Mouse (Mus musculus): ENCODE data around the gene Ppp2r1b. TPM values are rescaled to one million over a fixed set of nuclear protein-coding genes. Genes with fewer than 3 reads are reported as not detected.
"Not testable (repeated sequence)": the region's sequence is repeated elsewhere in the genome, so short reads cannot be mapped to it uniquely, and the experiment has no call there.

Gene Ppp2r1b
- 10 to 100 TPM; 13.5 to 19.2 (median 16.8) TPM for total RNA-seq (2022)

DNA sequence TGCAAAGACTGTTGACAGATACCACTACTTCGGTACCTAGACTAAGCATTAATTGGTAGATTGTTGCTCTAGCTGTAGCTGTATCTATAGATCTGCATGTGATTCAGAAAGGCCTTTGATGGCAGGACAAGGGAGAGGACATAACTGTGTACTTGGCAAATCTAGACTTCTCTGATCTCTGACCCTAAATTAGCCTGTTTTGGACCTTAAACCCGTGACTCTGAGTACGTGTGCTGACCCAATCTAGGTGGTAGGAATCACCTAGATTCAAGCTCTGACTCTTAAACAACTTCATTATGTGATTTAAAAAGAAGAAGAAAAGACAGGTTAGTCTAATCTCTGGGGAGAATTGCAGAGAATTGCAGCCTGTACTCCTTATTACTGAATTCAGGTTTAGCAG, at the start of gene Ppp2r1b:
Gene Ppp2r1b (plus strand): TSS at position 221 of the 400 bp plus-strand sequence.
- no peak for DNase-seq (ENCODE audit: low spot score in 2 of 2)

DNA sequence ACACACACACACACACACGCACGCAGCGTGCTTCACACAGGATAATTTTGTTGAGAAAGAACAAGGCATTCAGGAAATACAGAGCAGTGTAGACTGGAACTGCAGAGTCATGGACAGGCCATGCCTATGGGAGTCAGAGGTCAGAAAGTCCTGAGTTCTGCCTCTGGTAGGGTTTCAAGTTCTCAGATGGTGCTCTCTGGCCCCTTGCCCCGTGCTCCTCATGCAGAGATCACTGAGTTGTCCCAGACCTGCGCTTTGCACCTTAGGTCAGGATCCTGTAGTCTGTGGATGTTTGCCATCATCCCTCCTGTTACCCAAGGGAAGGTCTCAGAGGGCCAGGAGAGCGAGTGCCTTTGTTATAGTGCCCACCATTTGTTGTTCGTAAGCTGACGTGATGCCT, 48.3 kb upstream of the Ppp2r1b start:
- DNase-seq (ENCODE audit: low spot score in 2 of 2) = no peak

DNA sequence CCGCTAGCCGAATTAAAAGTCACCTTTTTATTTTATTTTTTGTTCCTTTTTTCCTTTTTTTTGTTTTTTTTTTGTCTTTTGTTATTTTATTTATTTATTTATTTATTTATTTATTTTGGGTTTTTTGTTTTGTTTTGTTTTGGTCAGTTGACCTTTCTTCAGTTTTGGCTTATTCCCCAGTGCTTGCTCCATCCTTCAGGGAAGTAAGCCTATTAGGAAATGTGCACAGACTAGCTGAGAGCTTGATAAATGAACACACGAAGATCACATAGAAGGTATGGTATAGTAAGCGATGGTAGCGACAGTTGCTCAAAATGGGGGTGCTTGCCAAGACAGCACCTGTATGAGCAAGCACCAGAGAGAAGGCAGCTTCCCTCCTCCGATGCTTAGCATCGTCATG, 47.5 kb upstream of the Ppp2r1b start:
- no peak for DNase-seq (ENCODE audit: low spot score in 2 of 2)

DNA sequence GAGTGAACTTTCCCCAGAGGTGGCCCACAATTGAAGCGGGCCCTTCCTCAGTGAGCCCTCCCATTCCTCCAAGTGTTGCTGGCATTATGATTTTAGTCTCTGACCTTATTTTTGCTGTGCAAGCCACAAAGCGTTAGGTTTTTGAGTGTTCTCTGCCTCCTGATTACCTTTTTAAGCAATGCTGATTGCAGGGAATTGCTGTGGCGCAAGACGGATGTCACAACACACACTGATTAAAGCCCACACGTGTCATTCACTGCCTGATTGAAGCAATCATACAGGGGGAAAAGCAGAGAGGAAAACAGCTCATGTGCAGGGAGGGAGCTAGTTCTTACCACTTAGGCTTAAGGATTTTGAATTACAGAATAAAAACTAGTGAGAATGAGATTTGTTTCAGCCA, 46.7 kb upstream of the Ppp2r1b start:
- no peak for DNase-seq (ENCODE audit: low spot score in 2 of 2)

DNA sequence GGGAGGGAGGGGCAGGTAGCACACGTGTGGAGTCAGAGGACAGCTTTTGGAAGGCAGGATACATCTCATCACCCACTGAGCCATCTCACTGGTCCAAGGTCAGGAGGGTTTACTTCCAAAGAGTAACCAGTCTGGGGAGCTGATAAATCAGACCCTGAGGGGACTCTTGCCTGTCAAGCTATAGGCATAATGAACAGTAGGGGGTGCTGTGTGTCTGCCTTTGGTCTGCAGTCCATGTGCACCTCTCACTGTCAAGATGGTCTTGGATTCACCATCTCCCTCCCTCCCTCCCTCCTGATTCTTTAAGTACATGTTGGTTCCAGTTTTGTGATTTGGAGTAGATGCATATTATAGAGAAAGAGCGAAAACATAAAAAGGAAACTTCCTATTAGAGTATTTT, 44.1 kb upstream of the Ppp2r1b start:
- DNase-seq (ENCODE audit: low spot score in 2 of 2) = no peak

DNA sequence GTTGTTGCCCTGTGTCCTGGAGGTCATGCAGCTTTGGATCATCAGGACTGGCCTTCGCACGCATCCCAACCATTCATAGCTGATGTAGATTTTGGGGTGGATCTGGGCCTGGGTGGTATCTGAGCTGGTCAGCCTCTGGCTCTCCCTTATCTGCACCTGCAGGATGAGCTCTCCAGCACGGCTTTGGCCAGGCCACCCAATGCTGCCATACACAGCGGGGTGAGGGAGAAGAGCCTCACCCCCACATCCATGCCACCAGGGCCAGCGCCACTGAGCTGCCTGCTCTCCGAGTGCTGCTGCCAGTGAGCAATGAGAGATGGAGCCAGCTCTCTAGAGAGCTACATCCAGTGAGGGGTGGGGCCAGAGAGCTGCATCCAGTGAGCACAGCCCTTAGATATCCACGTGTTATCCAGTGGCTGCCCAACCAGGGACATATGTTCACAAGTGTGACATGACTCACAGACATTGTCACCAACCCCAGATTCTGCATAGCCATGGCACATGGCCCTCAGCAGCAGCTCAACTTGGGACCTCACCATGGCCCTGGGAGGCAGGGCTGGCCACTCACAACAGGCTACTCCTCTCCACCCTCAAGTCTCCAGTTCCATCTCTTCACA, 41.9 kb upstream of the Ppp2r1b start:
- no peak for DNase-seq (ENCODE audit: low spot score in 2 of 2)

DNA sequence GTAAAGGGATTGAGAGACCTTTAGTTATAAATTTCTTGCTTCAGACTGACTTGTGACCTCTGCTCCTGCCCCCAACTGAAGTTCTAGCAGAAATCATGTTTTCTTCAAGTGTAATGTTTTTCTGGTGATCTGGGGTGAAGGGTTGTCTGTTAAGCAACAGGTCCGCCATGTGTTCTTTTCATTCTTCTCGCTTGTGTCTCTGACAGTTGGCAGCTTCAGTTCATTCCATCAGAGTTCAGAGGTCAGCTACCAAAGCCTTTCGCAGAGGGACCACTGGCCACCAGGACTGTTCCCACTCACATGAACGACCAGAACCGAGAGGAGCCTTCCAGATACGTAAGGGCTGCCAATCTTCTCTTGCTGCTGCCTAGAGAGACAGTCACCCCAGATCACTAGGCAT, 36.6 kb upstream of the Ppp2r1b start:
- DNase-seq (ENCODE audit: low spot score in 2 of 2) = no peak

DNA sequence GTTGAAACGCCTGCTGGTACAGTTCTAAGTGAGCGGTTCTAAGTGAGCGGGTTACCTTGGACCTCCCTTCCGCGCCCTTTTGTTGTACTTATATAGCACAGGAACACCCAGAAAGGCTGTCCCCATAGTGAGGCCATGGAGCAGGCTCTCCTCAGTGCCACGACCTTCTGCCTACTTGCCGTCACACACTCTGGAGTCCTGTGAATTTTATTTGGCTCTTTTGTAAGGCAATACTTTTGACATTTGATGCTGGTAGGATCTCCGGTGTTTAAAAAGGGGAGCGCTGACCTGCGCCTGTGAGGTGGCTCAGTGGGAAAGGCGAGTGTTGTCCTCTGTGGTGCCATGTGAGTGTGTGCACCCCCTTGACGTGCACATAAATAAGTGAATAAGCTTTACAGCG, 36.0 kb upstream of the Ppp2r1b start:
- no peak for DNase-seq (ENCODE audit: low spot score in 2 of 2)

DNA sequence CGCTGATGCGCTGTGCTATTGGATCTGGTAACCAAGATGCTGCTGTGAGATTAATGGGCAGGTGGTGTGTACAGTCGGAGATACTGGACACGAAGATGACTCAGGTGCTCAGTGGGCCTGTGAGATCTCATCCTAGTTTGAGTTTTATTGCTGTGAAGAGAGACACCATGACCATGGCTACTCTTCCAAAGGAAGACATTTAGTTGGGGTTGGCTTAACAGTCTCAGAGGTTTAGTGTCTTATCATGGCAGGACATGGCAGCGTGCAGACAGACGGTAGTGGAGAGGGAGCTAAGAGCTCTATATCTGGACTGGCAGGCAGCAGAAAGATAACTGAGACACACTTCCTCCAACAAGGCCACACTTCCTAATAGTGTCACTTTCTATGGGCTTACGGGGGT, 33.9 kb upstream of the Ppp2r1b start:
- no peak for DNase-seq (ENCODE audit: low spot score in 2 of 2)

DNA sequence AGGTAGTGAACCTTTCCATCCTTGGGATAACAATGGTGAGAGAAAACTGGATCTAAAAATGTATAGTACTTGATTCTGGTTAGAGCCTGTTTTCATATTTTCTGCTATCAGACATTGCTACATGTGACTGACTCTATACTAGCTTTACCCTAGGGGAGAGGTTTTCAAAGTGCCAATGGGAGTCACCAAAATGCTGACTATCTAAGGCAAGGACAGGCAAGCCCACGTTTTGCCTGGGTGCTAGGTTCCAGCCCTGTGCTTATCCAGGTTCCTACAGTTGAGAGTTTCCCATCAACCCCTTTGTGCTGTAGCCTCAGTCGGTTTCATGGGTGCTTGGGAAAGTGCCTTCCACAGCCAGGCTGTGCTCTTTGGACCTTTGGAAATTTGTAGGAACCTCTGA, 33.4 kb upstream of the Ppp2r1b start:
- no peak for DNase-seq (ENCODE audit: low spot score in 2 of 2)

DNA sequence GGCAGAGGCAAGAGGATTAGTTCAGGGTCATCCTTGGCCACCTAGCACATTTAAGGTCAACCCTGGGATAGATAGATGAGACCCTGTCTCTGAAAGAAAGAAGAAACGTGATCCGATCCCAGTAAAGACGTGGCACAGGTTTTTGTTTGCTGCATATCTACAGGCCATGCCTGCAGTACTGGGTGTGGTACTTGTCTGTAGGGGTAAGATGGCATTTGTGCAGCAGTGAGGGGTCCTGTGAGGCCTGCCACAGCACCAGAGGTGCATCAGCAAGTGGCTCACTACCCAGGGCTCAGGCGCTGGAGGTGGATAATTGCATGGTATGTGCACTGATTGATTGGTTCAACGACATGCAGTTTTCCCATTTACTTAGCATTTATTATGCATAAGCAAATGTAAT, 31.3 kb upstream of the Ppp2r1b start:
- DNase-seq (ENCODE audit: low spot score in 2 of 2) = no peak

DNA sequence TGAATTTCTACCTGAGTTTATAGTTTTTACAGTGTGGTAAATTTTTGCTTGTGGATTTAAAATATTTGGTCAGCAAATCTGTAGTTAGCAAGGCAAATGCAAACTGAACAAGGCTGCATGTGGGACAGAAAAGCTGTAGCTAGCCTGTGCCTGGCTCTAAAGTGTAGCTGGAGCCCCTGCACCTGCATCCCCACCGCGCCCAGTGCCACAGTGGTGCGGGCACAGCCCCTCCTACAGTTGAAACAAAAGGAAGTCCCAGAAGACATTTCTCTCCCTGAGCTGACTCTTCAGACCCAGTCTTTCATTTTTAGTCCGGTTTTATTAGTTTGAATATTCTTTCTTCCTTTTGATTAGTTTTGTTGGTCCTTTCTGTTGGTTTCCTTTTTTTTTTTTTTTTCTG, 29.4 kb upstream of the Ppp2r1b start:
- DNase-seq (ENCODE audit: low spot score in 2 of 2) = no peak

DNA sequence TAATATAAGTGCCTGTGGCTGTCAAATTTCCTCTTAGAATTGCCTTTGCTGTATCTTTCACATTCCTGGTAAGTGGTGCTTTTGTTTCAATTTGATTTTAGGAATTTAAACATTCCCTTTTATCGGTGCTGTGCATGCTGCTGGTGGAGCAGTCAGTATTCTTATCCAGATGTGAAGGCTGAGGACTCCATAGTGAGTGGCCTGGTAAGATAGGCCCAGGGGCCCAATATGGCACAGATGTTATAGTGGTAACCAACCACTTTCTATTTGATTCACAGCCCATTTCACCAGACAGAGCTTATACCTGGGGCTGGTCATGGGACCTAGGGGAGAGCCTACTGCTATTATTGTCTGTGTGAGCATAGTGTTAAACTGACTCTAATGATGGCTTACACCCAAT, 28.6 kb upstream of the Ppp2r1b start:
- DNase-seq (ENCODE audit: low spot score in 2 of 2) = no peak

DNA sequence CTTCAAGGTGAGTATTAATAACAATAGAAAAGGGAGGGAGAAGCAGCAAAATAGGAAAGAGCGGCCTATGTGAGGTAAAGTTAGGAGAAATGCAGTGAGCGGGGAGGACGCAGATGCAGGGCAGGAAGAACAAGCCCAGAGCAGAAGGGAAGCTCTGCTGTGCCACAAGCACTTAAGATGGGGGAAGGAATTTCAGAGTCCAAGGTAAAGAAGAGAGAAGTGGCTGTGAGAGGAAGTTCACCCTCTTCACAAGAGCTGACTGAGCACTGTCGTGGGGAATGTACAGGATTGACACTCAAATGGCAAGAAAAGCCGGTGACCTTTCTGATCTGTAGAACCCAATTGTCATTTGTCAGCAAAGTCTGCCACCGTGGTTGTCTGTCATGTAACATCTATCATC, 27.1 kb upstream of the Ppp2r1b start:
- DNase-seq (ENCODE audit: low spot score in 2 of 2) = no peak

DNA sequence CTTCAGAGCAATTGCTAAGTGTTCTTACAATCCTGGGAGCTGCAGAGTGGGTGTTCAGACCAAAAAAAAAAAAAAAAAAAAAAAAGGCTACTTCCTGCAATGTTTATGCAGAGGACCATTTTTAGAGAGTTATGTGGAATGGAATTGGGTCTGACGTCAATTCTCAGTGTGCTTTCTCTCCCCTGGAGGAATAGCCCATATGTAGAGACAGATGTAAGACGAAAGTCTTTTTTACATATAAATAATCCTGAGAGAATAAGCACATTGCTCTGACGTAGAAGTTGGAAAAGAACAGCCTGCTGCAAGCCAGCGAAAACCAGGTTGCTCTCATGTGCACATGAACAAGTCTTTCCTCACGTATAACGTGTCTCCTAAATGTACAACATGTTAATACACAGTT, 25.4 kb upstream of the Ppp2r1b start:
- peak in 1 of 2 experiments; percentile 43 for DNase-seq (ENCODE audit: low spot score in 2 of 2)

DNA sequence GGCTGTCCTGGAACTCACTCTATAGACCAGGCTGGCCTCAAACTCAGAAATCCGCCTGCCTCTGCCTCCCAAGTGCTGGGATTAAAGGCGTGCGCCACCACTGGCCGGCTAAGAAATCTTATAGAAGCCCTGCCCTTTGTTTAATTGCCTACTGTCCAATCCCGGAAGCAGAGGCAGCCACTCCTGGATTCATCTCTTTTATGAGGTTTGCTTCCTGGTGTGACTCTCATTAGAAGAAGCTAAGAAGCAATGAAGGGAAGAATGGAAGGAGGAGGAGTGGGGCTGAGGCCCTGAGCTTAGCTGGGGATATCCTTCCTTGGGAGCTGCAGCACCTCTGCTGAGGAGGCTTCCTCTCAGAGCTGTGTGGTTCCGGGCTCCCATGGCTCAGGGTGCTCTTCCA, 23.4 kb upstream of the Ppp2r1b start:
- no peak for DNase-seq (ENCODE audit: low spot score in 2 of 2)

DNA sequence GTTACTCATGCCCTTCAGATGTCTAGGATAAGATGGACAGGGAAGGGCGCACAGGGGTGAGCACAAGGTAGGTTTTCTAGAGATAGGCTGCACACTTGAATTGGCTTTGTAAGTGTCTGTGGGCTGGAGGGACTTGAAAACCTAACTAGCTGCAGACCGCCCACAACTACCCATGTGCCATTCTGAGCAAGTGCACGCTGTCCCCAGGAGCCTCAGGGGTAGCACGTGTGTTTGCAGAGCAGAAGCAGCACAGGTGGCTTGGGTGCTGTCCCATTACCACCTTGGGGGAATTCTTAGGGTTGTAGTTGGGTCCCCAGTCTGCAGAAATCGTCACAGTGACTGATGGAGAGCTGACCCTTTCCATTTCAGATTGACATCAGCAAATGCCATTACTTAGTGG, 22.9 kb upstream of the Ppp2r1b start:
- DNase-seq (ENCODE audit: low spot score in 2 of 2) = no peak

DNA sequence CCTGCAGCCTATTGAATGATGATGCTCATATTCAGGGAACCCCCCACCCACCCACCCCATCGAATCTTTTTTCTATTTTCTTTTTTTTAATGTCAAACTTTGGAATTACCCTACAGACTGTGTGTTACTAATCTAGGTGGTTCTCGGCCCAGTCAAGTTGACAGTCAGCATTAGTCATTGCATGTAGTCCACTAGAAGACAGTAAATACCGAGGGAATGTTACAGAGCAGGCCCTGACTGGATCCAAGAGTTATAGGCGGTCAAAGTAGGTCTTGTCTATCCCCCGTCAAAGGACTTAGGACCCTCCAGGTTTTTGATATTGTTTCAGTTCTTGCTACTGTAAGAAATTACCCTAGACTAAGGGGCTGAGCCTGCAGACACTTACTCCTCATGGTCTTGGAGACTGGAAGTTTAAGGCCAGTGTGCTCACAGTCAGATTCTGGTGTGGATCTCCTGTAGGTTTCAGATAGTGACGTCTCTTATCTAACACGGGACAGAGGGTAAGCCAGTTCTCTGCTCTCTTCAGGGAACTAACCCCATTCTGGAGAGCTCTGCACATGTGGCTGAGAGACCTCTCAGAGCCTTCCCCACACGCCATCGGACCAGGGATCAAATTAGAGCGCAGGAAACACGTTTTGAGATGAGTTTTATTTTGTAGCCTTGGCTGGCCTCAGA, 21.2 kb upstream of the Ppp2r1b start:
- DNase-seq (ENCODE audit: low spot score in 2 of 2) = no peak

DNA sequence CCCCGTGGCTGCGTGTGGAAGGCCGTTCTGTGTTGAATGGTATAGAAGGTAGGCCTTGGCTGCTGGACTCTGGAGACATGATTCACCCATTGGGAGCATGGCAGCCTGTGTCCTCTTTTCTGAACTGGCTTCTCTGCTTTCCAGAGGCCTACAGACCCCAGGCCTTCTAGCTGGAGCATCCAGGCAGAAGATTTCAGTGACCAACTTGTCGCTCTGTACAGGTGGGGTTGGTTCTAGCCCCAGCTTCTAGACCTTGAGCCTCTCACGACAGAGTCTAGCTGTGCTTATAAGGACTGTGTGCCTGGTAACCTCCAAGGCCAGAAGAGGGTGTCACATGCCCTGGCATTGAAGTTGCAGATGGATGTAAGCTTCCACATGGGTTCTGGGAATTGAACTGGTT, 13.6 kb upstream of the Ppp2r1b start:
- DNase-seq (ENCODE audit: low spot score in 2 of 2) = no peak

DNA sequence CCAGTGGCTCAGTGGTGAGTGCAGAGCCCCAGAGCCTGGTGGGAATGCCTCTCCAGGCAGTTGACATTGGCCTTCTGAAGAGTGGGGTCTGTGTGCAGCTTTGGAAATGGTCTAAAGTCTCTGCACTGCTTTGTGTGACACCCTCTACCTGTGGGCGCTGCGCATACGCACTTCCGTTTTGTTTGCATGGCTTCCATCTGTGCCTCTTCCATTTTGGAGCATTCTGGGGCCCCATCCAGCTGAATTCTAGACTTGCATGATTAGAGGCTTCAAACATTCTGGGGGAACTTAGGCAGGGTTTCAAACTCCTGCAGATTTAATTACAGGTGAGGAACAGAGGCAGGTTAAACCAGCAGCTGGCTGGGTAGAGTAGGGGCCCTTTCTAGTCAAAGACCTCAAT, 12.9 kb upstream of the Ppp2r1b start:
- no peak for DNase-seq (ENCODE audit: low spot score in 2 of 2)

DNA sequence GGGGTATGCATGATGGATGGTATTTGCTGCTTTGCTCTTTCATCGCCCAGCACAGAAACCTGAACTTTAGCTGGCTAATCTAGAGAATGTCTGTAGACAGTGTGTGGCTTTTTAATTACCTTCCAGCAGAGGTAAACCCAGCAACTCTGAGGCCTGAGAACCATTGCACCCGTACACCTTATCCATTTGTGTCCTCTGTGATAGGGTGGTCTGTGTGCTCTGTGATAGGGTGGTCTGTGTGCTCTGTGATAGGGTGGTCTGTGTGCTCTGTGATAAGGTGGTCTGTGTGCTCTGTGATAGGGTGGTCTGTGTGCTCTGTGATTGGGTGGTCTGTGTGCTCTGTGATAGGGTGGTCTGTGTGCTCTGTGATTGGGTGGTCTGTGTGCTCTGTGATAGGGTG, 12.5 kb upstream of the Ppp2r1b start:
- not testable (repeated sequence) for DNase-seq (ENCODE audit: low spot score in 2 of 2)

DNA sequence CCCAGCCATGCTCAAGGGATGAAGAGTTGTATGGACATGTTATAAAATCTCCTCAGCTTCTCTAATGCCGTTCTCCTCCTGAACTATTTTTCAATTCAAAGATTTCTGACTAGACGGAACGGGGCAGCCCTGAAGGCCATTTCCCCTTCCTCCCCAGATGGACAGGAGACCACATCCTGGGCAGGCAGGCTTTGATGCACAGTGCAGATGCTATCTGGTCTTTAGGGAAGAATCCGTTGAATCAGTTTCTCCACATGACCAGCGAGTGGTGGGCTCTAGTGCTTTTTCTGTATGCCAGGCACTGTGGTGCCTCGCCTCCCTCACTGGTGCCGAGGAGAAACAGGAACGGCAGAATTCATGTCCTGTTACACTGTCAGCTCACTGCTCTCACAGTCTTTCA, 11.3 kb upstream of the Ppp2r1b start:
- no peak for DNase-seq (ENCODE audit: low spot score in 2 of 2)

DNA sequence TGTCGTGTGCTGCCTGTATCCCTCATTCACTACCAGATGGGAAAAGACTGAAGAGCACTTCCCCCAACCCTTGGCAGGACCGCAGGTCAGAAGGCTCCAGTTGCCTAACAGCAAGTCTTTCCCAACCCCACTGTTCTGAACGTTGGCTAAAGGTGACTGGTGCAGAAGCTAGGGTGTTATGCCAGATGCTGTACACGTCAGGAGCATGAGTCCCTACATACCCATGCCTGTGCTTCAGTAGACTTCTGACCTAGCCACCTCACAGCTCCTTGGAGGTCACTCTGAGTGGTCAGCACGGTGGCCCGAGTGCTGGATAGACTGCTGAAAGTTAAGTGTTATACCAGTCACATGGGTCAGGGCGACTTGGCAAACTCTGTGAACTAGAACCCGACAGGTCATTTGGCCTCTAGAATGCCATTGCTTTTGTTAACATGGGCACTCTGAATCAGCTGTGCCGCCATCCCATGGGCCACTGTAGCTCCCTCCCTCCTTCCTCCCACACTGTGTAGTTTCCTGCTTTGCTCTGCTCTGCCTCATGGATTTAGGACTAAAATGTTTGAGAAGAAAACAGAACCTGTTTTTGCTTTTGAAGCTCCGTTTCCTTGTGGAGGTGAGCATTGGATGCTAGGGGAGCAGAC, 9.9 kb upstream of the Ppp2r1b start:
- DNase-seq (ENCODE audit: low spot score in 2 of 2) = no peak
